Mouse (Mus musculus): ENCODE results near the gene Sptan1. TPM values are rescaled to one million over a fixed set of nuclear protein-coding genes. Genes with fewer than 3 reads are reported as not detected.
"Not testable (repeated sequence)": the region's sequence is repeated elsewhere in the genome, so short reads cannot be mapped to it uniquely, and the experiment has no call there.

Gene Sptan1
- polyA plus RNA-seq, 1 experiment, result 167 TPM

DNA sequence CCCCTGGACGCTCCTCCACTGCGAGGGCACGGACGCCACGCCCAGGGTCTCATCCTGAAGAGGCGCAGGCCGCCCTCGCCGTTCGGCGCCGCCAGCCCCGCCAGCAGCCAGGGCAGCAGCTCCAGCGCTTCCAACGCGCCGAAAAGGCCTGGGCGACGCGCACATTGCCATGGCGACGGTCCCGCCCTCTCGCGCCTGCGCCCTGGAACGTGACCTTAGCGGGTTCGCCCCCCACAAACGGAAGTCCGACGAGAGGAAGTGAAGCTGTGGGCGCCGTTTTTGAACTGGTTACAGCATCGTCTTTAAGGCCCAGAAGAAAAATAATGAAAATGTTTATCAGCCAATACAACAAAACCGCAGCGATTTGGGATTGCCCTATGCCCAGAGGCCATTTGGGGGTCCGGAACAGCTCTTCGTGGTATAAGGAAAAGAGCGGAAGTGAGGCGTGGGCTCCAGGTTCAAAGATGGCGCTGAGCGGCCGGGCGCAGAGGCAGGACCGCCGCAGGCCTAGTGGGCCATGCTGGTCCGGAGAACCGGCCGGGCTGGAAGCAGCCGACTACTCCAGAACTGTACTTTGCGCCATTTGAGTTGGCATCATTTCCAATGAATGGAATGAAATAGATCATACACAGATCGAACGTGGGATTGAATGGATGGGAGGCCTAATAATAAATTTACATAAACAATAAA, 83.5 kb downstream of the Sptan1 start, which contains the start of gene Wdr34:
Gene Wdr34, minus strand, starts transcription at position 183 of the 690 bp plus-strand sequence.
- peak within 1 kb of the TSS; percentile 35 for H3K4me3 ChIP-seq
- H3K79me2 ChIP-seq (ENCODE audit: control insufficient read depth, insufficient read depth), result no peaks in the 10 kb centered on the region
- H3ac ChIP-seq (ENCODE audit: control insufficient read depth, insufficient read length), result peak within 1 kb of the TSS; percentile 62
- no peaks in the 10 kb centered on the region for H3K27me3 ChIP-seq (ENCODE audit: control insufficient read depth, insufficient read depth, insufficient read length)
- peak in 1 of 3 experiments; percentile 30 for TF ChIP-seq MYOG (IDR thresholded peaks at IDR 0.05; ENCODE audit: control insufficient read depth in 1 of 3, insufficient read depth in 1 of 3, insufficient read length in 2 of 3, low read depth in 2 of 3)
- TF ChIP-seq REST (IDR thresholded peaks at IDR 0.05; ENCODE audit: insufficient read depth, insufficient read length), result no peak
- TF ChIP-seq TCF3 (IDR thresholded peaks at IDR 0.05; ENCODE audit: insufficient read length, low read depth), result no peak
- peak; percentile 85 for TF ChIP-seq SRF (IDR thresholded peaks at IDR 0.05; ENCODE audit: control insufficient read depth, insufficient read length, low read depth)
- no peak for TF ChIP-seq MAX (IDR thresholded peaks at IDR 0.05; ENCODE audit: low read depth)
- peak; percentile 81 for TF ChIP-seq POLR2A (IDR thresholded peaks at IDR 0.05; ENCODE audit: insufficient read length, low read depth)
- TF ChIP-seq TCF12 (IDR thresholded peaks at IDR 0.05; ENCODE audit: insufficient read depth, poor library complexity, severe bottlenecking), result no peak
- TF ChIP-seq CEBPB (IDR thresholded peaks at IDR 0.05; ENCODE audit: insufficient read depth, poor library complexity, severe bottlenecking), result no peak
- no peak for TF ChIP-seq MYOD1 (IDR thresholded peaks at IDR 0.05; ENCODE audit: control insufficient read depth in 1 of 3, insufficient read length in 2 of 3, low read depth in 2 of 3)
- TF ChIP-seq E2F4 (IDR thresholded peaks at IDR 0.05; ENCODE audit: insufficient read depth), result no peak
- no peak for TF ChIP-seq USF1 (IDR thresholded peaks at IDR 0.05; ENCODE audit: low read depth)
- peak; percentile 80 for TF ChIP-seq POLR2AphosphoS2 (IDR thresholded peaks at IDR 0.05; ENCODE audit: insufficient read length, low read depth)
- H3K4me2 ChIP-seq (ENCODE audit: low read depth), result peak within 1 kb of the TSS; percentile 91
- no peaks in the 10 kb centered on the region for H3K36me3 ChIP-seq (ENCODE audit: control insufficient read depth, insufficient read depth)

GRCm38 (mm10) chr2:30049831-30050230, 84.5 kb downstream of the Sptan1 start:
- no peaks in the 10 kb centered on the region for H3K36me3 ChIP-seq (ENCODE audit: control insufficient read depth, insufficient read depth)
- no peak overlapping the region for H3ac ChIP-seq (ENCODE audit: control insufficient read depth, insufficient read length)
- H3K4me3 ChIP-seq, result peak overlapping the region; percentile 35
- no peak for TF ChIP-seq POLR2A (IDR thresholded peaks at IDR 0.05; ENCODE audit: insufficient read length, low read depth)
- TF ChIP-seq MYOD1 (IDR thresholded peaks at IDR 0.05; ENCODE audit: control insufficient read depth in 1 of 3, insufficient read length in 2 of 3, low read depth in 2 of 3), result no peak
- TF ChIP-seq SRF (IDR thresholded peaks at IDR 0.05; ENCODE audit: control insufficient read depth, insufficient read length, low read depth), result no peak
- TF ChIP-seq E2F4 (IDR thresholded peaks at IDR 0.05; ENCODE audit: insufficient read depth), result no peak
- no peak for TF ChIP-seq MAX (IDR thresholded peaks at IDR 0.05; ENCODE audit: low read depth)
- TF ChIP-seq MYOG (IDR thresholded peaks at IDR 0.05; ENCODE audit: control insufficient read depth in 1 of 3, insufficient read depth in 1 of 3, insufficient read length in 2 of 3, low read depth in 2 of 3), result no peak
- no peak for TF ChIP-seq TCF3 (IDR thresholded peaks at IDR 0.05; ENCODE audit: insufficient read length, low read depth)
- no peak for TF ChIP-seq TCF12 (IDR thresholded peaks at IDR 0.05; ENCODE audit: insufficient read depth, poor library complexity, severe bottlenecking)
- TF ChIP-seq USF1 (IDR thresholded peaks at IDR 0.05; ENCODE audit: low read depth), result no peak
- TF ChIP-seq POLR2AphosphoS2 (IDR thresholded peaks at IDR 0.05; ENCODE audit: insufficient read length, low read depth), result no peak
- no peak for TF ChIP-seq REST (IDR thresholded peaks at IDR 0.05; ENCODE audit: insufficient read depth, insufficient read length)
- TF ChIP-seq CEBPB (IDR thresholded peaks at IDR 0.05; ENCODE audit: insufficient read depth, poor library complexity, severe bottlenecking), result no peak
- H3K4me2 ChIP-seq (ENCODE audit: low read depth), result no peak overlapping the region
- no peaks in the 10 kb centered on the region for H3K79me2 ChIP-seq (ENCODE audit: control insufficient read depth, insufficient read depth)
- no peaks in the 10 kb centered on the region for H3K27me3 ChIP-seq (ENCODE audit: control insufficient read depth, insufficient read depth, insufficient read length)

DNA sequence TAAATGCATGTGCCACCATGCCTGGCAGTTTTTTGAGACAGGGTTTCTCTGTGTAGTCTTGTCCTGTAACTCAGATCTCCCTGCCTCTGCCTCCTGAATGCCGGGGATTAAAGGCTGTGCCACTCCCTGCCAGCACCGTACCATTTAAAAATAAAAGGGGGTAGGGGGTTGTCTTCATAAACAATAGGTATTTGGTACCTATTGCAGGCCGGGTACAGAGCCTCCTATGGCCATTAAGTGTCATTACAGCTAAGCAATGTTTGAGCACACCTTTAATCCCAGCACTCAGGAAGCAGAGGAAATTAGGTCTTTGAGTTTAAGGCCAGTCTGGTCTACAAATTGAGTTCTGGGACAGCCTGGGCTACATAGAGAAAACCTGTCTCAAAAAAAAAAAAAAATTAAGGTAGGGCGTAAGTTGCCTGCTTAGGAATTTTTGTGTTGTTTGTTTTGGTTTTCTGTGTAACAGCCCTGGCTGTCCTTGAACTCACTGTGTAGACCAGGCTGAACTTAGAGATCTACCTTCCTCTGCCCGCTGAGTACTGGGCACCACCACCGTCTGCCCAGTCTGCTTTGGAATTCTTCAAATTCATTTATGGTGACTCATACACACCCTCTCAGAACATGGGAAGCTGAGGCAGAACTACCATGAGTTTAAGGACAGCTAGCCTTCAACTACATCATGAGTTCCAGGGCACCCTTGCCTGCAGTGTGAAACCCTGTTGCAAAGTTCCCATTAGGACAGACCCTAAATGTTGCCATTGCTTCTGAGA, 86.8 kb downstream of the Sptan1 start:
- H3K4me3 ChIP-seq, result no peak overlapping the region
- no peak overlapping the region for H3ac ChIP-seq (ENCODE audit: control insufficient read depth, insufficient read length)
- H3K36me3 ChIP-seq (ENCODE audit: control insufficient read depth, insufficient read depth), result no peaks in the 10 kb centered on the region
- no peak overlapping the region for H3K4me2 ChIP-seq (ENCODE audit: low read depth)
- TF ChIP-seq MYOG (IDR thresholded peaks at IDR 0.05; ENCODE audit: control insufficient read depth in 1 of 3, insufficient read depth in 1 of 3, insufficient read length in 2 of 3, low read depth in 2 of 3), result no peak
- TF ChIP-seq REST (IDR thresholded peaks at IDR 0.05; ENCODE audit: insufficient read depth, insufficient read length), result no peak
- TF ChIP-seq SRF (IDR thresholded peaks at IDR 0.05; ENCODE audit: control insufficient read depth, insufficient read length, low read depth), result no peak
- TF ChIP-seq POLR2A (IDR thresholded peaks at IDR 0.05; ENCODE audit: insufficient read length, low read depth), result no peak
- no peak for TF ChIP-seq TCF12 (IDR thresholded peaks at IDR 0.05; ENCODE audit: insufficient read depth, poor library complexity, severe bottlenecking)
- TF ChIP-seq CEBPB (IDR thresholded peaks at IDR 0.05; ENCODE audit: insufficient read depth, poor library complexity, severe bottlenecking), result no peak
- no peak for TF ChIP-seq USF1 (IDR thresholded peaks at IDR 0.05; ENCODE audit: low read depth)
- TF ChIP-seq MAX (IDR thresholded peaks at IDR 0.05; ENCODE audit: low read depth), result no peak
- no peak for TF ChIP-seq POLR2AphosphoS2 (IDR thresholded peaks at IDR 0.05; ENCODE audit: insufficient read length, low read depth)
- no peak for TF ChIP-seq TCF3 (IDR thresholded peaks at IDR 0.05; ENCODE audit: insufficient read length, low read depth)
- TF ChIP-seq MYOD1 (IDR thresholded peaks at IDR 0.05; ENCODE audit: control insufficient read depth in 1 of 3, insufficient read length in 2 of 3, low read depth in 2 of 3), result no peak
- TF ChIP-seq E2F4 (IDR thresholded peaks at IDR 0.05; ENCODE audit: insufficient read depth), result no peak
- no peaks in the 10 kb centered on the region for H3K79me2 ChIP-seq (ENCODE audit: control insufficient read depth, insufficient read depth)
- no peaks in the 10 kb centered on the region for H3K27me3 ChIP-seq (ENCODE audit: control insufficient read depth, insufficient read depth, insufficient read length)

- H3ac ChIP-seq (ENCODE audit: control insufficient read depth, insufficient read length); H3K79me2 ChIP-seq (ENCODE audit: control insufficient read depth, insufficient read depth); H3K4me2 ChIP-seq (ENCODE audit: low read depth); H3K36me3 ChIP-seq (ENCODE audit: control insufficient read depth, insufficient read depth); H3K27me3 ChIP-seq (ENCODE audit: control insufficient read depth, insufficient read depth, insufficient read length); H3K4me3 ChIP-seq: not testable (repeated sequence)
Observed at GRCm38 (mm10) chr2:30055310-30055709, 90.0 kb downstream of the Sptan1 start.
